Mouse (Mus musculus) heart, postnatal 36 days (tissue): ENCODE data around the gene B3gnt9. TPM values are rescaled to one million over a fixed set of nuclear protein-coding genes. Genes with fewer than 3 reads are reported as not detected.

ENCODE experiments used
- DNase-seq, 2 experiments: peaks; one replicate each; pipeline ENCODE4 v3.0.0; 2021 to 2022
- intact Hi-C: fragments of 180-260 bp; cut with DNase I; formaldehyde crosslinking; loops from one replicate; pipeline ENCODE4 v1.15.1; 2025
- total RNA-seq, 2 experiments: library from RNA; stranded (reverse); gene quantifications; 2 replicates each; pipeline ENCODE4 v1.2.3; 2021

Gene B3gnt9
- total RNA-seq, 2 experiments from 2014 or later = 4.4 to 5.7 TPM

- DNase-seq = no peak
- intact Hi-C loops = loop anchor here (2.0 kb wide), 1 partner anchor 54 kb away; the partner anchor contains the start of gene Cbfb
Observed at GRCm38 (mm10) chr8:105225272-105225593, 29.7 kb downstream of the B3gnt9 start.

DNA sequence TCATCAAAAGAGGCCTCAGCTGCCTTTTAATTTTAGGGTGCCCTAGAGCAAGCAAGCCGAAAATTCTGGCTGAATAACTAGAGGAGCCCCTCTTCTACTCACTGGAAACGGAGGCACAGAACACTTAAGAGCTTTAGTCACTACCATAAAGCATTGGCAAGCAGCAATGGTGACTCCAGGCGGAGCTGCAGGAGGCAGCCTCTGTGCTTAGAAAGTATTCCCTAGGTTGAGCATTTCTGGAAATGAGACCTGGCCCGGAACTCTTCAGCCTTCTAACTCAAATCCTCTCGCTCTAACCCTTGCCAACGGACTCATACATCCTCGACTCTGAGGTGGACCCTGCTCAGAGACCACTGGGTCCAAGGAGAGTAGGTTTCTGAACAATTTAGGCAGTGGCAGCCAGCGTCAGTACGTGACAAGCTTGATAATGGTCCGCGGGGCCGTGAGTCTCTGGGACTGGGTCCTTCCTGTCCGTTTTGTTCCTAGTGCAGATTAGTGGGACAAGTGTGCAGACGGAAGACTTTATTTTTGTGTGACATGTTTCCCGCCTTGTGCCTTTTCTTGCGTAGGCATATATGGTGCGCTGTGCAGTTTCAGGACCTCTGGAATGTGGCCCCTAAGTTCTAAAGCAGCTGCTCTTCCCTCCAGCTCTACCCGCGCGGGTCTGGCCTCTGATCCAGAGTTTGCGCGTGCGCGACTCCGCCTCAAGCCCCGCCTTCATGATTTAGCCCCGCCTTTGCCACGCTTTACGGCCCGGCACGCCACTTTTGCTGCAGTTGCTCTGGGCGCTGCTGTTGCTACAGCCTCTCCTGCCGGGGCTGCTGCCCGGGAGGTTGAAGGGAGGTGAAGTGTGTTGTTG, 30.3 kb downstream of the B3gnt9 start, which contains the start of gene D230025D16Rik:
D230025D16Rik (plus strand) TSS at position 733 of the 859 bp plus-strand sequence.
- intact Hi-C loops = loop anchor here (2.0 kb wide), 1 partner anchor 54 kb away; the partner anchor contains the start of gene Cbfb
- peak; percentile 97 to 98 for DNase-seq

- intact Hi-C loops = loop anchor here (2.0 kb wide), 1 partner anchor 53 kb away; the partner anchor contains the start of gene Cbfb
- DNase-seq = peak in 1 of 2 experiments; percentile 4
Observed at GRCm38 (mm10) chr8:105223850-105224249, 31.1 kb downstream of the B3gnt9 start.

- DNase-seq = peak in 1 of 2 experiments; percentile 8
- intact Hi-C loops = loop anchor here (1.0 to 10.0 kb wide), 7 partner anchors 61 to 563 kb away; partner anchors contain the start of gene Ces2f
Observed at GRCm38 (mm10) chr8:105217926-105218522, 36.9 kb downstream of the B3gnt9 start.

- DNase-seq = no peak
- intact Hi-C loops = loop anchor here (10.0 kb wide), 1 partner anchor 419 kb away; no protein-coding TSS in a partner anchor
Observed at GRCm38 (mm10) chr8:105214104-105214503, 40.8 kb downstream of the B3gnt9 start.

- no peak for DNase-seq
- intact Hi-C loops = loop anchor here (10.0 kb wide), 1 partner anchor 415 kb away; no protein-coding TSS in a partner anchor
Observed at GRCm38 (mm10) chr8:105209153-105210110, 45.5 kb downstream of the B3gnt9 start.

DNA sequence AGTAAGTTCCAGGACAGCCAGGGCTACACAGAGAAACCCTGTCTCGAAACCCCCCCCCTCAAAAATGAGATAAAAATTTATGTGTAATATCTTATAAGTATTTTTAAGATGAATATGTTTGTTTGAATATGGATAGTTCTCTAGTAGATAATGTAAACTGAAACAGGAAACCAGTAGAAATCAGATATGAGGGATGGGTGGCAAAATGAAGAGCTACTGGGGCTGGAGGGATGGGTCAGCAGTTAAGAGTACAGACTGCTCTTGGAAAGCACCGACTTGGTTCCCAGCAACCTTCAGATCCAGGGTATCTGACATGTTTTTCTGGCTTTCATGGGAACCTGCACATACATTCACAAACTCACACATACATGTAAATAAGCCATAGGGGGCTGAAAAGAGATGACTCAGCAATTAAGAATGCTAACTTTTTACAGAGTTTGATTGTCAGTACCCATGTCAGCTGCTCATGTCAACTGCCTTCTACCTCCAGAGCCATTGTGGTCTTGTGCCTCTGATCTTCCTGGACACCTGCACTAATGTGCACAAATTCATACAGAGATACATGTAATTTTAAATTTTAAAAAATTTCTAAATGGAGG, 47.2 kb downstream of the B3gnt9 start:
- no peak for DNase-seq
- intact Hi-C loops = no loop called here

GRCm38 (mm10) chr8:105206766-105207275, 48.1 kb downstream of the B3gnt9 start:
- no peak for DNase-seq
- intact Hi-C loops = no loop called here

- intact Hi-C loops = no loop called here
- no peak for DNase-seq
Observed at GRCm38 (mm10) chr8:105205748-105206147, 49.2 kb downstream of the B3gnt9 start.

Other genes with a start within 250 kb of the B3gnt9 start
- not detected for gene Ces3a, start 206.6 kb downstream of the B3gnt9 start, total RNA-seq
- not detected for gene Ces3b, start 171.4 kb downstream of the B3gnt9 start, total RNA-seq
- gene Ces4a, start 123.4 kb downstream of the B3gnt9 start, total RNA-seq = not detected
- gene Cbfb, start 84.5 kb downstream of the B3gnt9 start, total RNA-seq = 10 to 100 TPM; 21.5 to 24.1 TPM
- 10 to 100 TPM; 19.1 to 20.8 TPM for gene D230025D16Rik, start 30.0 kb downstream of the B3gnt9 start, total RNA-seq
- 1 to 10 TPM; 4.9 to 5.8 TPM for gene Tradd, start 9.5 kb upstream of the B3gnt9 start, total RNA-seq
- gene Fbxl8, start 9.5 kb upstream of the B3gnt9 start, total RNA-seq = 1 to 10 TPM; 2.3 to 3.4 TPM
- gene Hsf4, start 14.6 kb upstream of the B3gnt9 start, total RNA-seq = 1 to 10 TPM; 1.6 to 2.6 TPM
- gene Nol3, start 21.0 kb upstream of the B3gnt9 start, total RNA-seq = 10 to 100 TPM; 19.3 to 22.1 TPM
- under 1 TPM; 0.70 to 0.97 TPM for gene 4931428F04Rik, start 34.7 kb upstream of the B3gnt9 start, total RNA-seq
- gene Exoc3l, start 40.9 kb upstream of the B3gnt9 start, total RNA-seq = 1 to 10 TPM; 6.4 to 7.7 TPM
- gene E2f4, start 42.5 kb upstream of the B3gnt9 start, total RNA-seq = 10 to 100 TPM; 18.9 to 20.0 TPM
- gene Elmo3, start 50.4 kb upstream of the B3gnt9 start, total RNA-seq = 1 to 10 TPM; 1.2 to 1.3 TPM
- 1 to 10 TPM; 1.2 to 1.3 TPM for gene Lrrc29, start 71.1 kb upstream of the B3gnt9 start, total RNA-seq
- 10 to 100 TPM; 22.1 to 24.0 TPM for gene Tmem208, start 71.2 kb upstream of the B3gnt9 start, total RNA-seq
- gene Fhod1, start 92.8 kb upstream of the B3gnt9 start, total RNA-seq = 1 to 10 TPM; 6.5 to 9.6 TPM
- under 1 TPM; 0.44 to 0.62 TPM for gene Slc9a5, start 93.7 kb upstream of the B3gnt9 start, total RNA-seq
- gene Plekhg4, start 118.1 kb upstream of the B3gnt9 start, total RNA-seq = not detected
- under 1 TPM; 0.24 to 0.53 TPM for gene Kctd19, start 158.3 kb upstream of the B3gnt9 start, total RNA-seq
- gene Lrrc36, start 158.4 kb upstream of the B3gnt9 start, total RNA-seq = under 1 TPM; 0.41 to 0.56 TPM
- gene Tppp3, start 216.4 kb upstream of the B3gnt9 start, total RNA-seq = 10 to 100 TPM; 43.3 to 45.7 TPM
- gene Zdhhc1, start 241.7 kb upstream of the B3gnt9 start, total RNA-seq = 10 to 100 TPM; 14.5 to 14.9 TPM